Mouse (Mus musculus) right cerebral cortex, postnatal 36 days (tissue): Measurements from ENCODE around the gene Rapgef1.

ENCODE experiments used
- DNase-seq, 2 experiments: peaks; one replicate each; pipeline ENCODE4 v3.0.0; 2022; ENCODE audit warnings: low spot score in 2 of 2, mixed read lengths in 1 of 2

The Rapgef1 gene

DNA sequence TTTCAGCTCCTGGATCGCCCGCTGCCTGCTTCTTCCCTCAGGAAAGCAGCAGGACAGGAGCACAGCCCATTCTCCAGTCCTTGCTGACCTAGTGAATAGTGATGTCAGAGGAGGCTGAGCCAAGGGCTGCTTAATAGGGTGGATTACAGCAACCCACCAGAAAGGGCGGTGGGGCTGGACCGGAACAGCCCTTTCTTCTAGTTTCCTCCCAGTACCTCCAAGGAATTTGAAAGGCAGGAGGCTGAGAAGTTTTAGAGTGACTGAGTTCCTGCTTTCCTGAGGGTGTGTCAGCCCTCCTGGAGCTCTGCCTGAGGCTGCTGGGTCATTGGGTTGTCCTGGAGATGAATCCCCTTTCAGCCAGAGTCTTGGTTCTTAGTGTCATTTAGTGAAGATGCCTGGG is 23.9 kb downstream of the Rapgef1 start:
- no peak for DNase-seq

DNA sequence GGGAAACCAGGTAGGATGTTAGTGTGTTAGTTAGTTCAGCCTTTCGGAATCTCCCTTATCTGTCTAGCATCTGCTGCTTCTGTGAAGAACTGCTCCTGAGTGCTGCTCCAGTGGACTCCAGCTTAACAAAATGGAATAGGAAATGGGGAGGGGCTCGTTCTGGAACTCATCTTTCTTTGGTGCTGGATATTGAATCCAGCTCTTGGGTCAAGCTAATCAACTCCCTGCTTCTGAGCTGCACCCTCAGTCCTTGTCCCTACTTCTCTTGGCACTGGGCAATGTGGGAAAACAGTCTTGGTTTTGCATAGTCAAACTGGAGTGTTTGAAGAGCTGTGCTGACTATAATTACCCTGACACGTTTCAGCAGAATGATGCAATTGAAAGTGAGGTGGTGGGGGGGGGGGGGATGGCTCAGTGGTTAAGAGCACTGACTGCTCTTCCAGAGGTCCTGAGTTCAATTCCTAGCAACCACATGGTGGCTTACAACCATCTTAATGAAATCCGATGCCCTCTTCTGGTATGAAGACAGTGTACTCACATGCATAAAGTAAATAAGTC is 25.6 kb downstream of the Rapgef1 start:
- DNase-seq: no peak

DNA sequence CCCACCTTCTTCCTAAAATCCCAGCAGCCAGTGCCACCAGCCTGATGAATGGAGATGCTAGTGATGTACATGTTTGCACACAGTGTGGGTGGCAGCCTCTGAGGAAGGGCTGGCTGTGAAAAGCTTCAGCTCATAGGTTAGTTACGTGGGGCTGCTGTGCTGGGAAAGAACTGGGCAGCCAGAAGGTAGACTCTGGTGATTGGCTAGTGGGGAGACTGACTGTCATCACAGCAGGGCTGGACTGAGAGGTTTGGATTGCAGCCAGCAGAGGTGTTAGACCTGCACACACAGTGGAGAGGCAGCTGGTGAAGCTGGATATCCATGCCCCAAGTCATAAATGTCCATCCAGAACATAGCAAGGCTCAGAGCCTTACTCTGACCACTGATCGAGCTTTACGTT is 27.1 kb downstream of the Rapgef1 start:
- no peak for DNase-seq

DNA sequence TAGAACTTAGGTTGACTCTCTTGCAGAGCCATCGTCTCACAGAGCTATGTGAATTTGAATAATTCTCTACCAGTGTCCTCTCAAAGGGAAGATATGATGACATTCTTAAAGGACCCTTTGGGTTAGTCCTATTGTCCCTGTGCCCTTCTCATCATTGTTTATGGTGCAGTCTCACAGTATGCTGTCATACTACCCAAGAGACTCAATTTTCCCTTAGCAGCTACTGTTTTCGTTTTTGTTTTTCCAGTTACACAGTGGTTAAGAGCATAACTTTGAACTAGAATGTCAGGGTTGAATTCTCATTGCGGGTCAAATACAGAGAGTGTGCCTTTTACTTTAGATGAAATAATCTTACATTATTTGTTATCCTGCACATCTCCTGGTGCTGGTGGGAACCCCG is 27.6 kb downstream of the Rapgef1 start:
- DNase-seq: no peak

DNA sequence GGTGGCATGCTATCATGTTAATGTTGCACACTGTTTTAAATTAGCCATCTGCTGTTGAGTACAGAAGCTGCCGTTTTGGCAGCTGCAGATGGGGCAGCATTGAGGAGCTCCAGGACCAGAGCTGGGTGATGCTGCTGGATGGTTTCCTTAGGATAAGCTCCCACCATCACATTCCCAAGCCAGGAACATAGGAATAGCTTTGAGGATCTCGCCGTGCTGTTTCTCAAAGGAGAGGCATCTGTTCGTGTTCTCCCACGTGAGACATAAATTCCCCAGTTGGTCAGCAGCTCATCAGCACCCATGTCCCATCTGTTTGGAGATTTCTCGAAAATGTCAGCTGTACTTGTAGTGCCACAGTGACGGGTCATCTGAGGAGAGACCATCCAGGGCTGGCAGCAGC is 28.3 kb downstream of the Rapgef1 start:
- DNase-seq: peak; percentile 72 to 82

DNA sequence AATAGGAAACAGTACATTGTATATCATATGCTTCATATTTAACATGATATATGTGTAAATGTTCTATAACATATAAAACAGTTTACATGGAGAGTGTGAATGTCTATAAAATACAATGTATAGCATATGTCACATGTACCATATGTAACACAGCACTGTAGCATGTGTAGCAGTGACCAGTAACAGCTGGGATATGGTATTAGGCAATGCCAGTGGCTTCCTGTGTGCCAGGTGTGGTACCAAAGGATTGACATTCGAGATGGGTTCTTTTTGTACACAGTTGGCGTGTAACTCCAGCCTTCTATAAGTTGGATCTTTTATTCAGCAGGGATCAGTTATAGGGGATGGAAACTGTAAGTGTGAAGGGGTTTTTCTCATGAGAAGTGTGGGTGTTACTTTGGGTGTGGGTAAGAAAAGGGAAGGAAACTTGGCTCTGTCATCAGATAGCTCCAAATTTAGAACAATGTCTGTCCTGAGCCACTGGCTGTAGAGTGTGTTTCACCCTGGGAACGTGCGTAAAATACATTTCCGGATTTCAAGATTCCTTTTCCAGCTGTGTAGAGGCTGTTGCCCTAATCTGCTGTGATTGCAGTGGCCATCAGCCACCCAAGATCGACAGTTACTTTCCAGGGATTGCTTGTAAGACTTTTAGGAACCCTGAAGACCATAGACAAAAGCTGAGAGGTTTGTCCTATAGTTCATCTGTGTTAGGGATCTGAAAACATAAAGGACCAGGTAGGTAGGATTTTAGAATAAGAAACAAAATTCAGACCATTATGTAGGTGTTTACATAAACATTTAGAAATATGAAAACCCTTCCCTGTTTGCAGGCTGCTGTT is 29.7 kb downstream of the Rapgef1 start:
- no peak for DNase-seq

DNA sequence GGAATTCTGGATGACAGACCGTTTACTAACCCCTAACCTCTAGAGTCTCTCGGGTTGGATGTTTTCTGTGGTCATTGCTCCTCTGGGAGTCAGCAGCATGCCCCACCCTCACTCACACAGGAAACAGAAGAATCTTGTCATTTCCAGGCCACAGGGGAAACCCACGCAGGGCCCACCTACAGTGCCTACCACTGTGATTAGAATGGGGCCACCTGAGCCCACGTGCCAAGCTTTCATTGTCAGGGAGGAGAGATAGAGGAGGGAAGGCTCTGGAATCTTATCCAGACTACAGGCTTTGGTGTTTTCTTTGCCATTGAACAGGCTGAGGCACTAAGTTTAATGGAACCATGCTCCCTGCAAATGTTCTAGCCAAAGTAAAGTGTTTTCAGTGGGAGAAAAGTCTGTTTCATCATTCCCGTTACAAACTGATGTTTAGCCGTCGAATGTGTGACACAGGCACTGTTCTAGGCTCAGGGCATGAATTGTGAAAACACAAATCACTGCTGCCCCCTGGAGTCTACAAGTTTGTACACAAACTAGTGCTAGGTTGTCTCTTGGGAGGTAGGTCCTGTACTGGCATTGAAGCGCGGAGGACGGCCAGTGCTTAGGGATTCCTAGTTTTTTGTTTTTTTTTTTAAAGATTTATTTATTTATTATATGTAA is 30.4 kb downstream of the Rapgef1 start:
- no peak for DNase-seq

DNA sequence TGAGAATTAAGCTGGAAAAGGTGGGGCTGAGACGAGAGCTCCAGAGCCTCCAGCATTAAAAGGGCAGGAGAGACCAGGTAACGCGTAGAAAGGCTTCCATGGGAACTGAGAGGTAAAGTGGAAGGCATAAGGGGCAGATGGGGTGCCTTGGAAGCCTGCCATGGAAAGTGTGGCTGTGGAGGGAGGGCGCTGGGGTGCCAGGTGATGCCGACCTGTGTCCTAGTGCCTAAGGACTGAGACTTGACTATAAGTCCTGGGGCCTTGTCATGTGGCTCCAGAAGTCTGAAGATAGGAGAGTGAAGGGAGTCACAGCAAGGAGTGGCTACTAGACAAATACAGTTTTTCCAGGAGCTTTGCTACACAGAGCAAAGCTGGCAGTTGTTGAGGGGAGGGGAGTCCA is 32.4 kb downstream of the Rapgef1 start:
- DNase-seq: no peak

DNA sequence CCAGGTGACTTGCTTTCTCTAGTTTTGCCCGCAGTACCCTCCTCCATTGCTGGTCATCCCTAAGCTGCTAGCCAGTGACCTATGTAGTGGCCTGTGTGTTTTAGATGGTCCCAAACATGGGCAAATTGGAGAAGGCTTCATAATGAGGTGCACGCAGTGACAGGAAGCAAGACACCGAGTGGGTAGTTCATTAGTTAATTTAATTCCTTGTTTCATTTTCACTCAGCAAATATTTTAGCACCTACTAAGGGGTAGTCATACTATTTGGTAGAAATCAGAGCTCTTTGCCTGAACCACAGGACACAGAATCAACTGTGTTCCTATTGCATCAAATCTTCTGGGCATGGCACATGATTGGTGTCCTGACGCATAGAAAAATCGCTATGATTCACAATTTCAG is 35.9 kb downstream of the Rapgef1 start:
- DNase-seq: no peak

DNA sequence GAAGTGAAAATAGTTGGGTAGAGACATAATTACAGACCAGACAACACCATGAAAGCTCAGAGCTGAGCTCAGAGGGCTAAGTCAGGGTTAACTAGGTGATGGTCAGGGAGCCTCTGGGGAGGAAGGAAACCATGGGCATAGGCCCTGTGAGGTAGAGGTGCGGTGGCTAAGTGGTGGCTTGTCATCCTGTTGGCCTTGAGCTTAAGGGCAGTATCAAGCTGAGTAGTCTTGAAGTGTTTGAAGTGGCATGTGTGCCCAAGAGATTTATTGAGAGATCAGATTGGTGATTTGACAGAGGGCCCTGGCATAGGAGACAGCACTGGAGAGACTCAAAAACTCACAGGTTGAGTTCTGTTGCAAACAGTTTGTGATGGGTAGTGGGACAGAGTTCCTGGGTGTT is 36.6 kb downstream of the Rapgef1 start:
- no peak for DNase-seq

DNA sequence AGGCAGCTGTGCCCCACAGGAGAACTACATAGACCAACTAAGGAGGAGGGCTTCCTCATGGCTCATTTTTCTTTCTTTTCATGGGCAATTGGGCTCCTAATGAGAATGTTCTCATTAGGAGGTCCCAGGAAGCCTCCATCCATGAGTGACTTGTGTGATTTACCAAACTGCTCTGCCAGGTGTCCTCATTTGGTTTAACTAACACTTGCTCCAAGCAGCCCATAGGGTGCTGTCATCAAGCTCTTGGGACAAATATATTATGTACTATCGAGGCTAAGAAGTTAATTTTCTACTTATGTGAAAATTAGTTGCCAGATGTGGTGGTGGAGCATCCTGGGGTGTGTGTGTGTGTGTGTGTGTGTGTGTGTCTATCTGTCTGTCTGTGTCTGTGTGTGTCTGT is 37.6 kb downstream of the Rapgef1 start:
- DNase-seq: no peak

DNA sequence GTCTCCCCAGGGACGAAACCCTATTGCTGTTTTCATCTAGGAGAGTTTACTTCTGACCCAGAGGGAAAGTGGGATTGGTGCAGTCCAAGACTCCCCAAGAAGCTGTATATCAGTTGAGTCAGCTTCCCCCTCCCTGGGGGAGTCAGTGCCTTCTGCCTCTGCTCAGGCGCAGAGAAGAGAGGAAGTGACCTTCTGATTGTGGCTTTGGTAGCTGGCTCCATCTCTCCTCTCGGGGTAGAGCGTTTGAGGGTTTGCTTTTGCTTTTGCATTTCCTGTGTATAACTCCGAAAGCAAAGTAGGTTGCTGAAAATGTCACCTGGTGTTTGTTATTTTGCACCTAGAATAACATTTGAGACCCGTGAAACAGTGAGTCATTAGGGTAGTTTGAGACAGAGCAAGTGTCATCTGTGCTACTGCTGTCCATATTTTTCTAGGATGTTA is 42.3 kb downstream of the Rapgef1 start:
- no peak for DNase-seq

DNA sequence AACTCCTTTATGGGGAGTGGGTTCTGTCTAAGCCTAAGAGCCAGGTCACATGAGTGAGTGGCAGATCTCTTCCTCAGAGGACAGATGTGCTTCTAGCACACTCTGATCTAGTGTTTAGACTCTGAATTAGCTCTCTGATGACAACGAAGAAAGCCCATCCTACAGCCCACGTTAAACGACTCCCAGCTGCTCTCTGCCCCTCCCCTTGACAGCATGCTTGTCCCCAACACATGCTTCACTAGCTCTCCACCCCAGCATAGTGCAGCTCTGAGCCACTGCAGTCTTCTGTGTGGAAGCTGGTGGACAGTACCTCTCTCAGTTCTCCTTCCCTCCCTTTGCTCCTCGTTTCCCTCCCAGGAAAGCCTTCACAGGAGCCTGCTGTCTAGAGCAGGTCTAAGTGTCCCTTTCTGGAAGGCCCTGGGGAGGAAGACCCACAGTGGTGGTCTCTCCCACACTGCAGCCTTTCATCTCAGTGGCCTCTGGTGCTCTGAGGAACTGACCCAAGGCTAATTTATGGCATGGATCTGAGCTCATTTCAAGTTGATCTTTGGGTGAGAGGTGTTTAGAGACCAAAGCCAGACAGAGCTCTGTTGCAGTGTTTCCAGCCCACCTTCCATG is 43.8 kb downstream of the Rapgef1 start:
- no peak for DNase-seq

DNA sequence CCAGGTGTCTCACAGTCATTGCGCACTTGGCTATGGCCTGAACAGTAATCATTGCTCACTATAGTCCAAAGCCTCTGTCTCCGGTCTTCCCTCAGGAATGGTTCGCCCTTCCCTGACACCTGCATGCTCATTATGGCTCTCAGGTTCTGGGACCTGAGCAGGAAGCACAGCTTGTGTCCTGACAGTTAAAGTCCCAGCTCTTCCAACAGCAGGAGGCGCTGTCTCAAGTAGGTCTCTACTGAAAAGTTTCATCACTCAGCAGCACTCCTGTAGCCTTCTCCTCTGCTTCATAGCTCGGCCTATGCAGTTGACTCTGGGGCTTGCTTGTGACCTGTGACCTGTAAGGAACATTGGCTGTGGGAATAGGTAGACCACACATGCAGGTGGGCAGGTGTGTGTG is 45.9 kb downstream of the Rapgef1 start:
- DNase-seq: no peak

DNA sequence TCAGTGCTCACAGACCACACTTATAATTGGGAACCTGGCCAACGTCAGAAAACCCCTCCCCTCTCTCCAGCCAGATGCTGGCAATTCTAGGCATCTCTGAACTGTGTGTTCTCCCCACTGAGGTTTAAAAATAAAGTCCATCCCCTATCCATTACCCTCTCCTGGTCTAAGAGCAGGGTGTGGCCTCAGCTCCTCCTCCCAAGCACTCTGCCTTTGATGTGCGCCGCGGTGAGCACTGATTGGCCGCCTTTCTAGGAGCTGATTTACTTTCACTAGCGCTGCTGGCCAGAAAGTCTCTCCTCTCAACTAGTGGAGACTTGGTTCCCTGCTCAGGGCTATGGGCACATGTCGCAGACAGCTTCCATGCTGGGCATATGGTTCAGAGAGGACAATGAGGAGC is 47.1 kb downstream of the Rapgef1 start:
- no peak for DNase-seq

DNA sequence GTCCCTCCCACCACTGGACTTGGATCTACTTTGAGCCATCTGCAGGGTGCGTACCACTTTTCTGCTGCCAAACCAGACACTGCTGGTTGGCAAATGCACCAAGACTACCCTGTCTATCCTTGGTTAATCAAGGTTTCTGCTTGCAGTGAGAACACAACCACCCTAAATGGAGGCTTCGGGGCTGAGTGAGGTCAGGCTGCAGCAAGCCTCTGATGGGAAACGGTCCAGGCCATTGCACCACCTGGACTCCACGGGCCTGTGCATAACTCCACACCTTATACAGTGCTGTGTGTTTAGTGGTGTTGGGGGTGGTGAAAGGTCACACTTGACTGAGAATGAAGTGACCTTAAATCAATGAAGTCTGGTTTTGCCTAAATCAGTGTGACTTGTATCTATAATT is 47.6 kb downstream of the Rapgef1 start:
- no peak for DNase-seq

DNA sequence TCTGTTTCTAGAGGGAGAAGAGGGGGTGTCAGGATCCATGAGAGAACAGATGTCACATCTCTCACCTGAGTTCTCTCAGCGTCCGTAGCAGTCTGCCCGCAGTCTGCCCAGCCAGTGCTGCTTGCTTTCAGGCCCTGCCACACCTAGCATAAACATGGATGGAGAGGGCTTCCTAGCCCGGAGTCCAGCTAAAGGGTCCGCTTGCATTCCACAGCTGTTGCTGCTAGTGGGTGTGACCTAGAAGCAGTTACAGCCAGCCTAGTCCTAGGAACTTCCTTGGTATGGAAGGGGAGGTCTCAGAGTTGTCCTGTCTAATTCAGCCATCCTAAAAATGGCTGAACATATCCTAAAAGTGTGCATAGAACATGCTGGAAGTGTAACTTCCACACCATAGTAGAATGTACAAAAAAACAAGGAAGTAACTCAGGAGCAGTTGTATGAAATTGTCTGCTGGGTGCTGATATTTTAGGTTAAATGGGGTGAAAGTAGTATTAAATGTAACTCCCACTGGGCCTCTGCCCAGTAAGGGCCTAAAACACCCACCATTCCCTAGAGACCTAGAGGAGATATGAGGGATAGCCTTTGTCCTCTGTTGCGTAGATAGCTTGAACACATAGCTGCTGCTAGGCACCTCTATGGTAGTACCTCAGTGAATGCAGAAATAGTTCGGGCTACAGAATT is 48.6 kb downstream of the Rapgef1 start:
- DNase-seq: no peak

DNA sequence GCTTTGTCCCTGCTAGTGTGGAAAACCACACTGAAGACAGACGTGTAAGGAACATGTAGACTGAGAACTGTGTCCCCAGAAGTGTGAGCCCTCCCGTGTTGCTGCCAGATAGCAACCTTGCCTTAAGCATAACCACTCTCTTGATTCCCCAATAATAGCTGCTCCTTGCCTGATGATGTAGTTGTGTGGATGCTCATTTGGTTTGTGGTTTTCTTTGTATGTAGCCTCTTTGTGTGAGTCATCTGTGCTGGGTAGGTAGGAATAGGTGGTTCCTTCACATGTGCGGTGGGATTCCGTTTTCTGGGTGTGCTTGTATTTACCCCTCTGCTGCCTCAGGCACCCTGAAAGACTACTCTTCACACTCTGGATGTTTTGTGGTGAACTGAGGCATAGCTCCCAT is 49.4 kb downstream of the Rapgef1 start:
- no peak for DNase-seq

DNA sequence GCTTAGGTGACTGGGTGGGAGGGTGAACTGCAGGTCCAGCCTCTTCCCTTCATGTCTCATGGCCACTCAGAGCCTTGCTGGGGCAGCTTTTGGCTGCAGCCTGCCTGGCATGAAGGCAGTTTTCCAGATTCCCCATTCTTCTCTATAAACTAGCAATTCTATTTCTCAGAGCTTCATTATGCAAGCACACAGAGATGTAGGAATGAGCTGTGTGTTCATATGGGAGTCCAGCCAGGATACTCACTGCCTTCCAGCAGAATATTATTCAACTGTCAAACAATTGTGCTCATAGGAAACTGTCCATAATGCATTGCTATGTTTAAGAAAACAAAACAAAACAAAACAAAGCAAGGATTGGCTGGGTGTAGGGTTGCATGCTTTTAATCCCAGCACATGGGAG is 50.2 kb downstream of the Rapgef1 start:
- no peak for DNase-seq

DNA sequence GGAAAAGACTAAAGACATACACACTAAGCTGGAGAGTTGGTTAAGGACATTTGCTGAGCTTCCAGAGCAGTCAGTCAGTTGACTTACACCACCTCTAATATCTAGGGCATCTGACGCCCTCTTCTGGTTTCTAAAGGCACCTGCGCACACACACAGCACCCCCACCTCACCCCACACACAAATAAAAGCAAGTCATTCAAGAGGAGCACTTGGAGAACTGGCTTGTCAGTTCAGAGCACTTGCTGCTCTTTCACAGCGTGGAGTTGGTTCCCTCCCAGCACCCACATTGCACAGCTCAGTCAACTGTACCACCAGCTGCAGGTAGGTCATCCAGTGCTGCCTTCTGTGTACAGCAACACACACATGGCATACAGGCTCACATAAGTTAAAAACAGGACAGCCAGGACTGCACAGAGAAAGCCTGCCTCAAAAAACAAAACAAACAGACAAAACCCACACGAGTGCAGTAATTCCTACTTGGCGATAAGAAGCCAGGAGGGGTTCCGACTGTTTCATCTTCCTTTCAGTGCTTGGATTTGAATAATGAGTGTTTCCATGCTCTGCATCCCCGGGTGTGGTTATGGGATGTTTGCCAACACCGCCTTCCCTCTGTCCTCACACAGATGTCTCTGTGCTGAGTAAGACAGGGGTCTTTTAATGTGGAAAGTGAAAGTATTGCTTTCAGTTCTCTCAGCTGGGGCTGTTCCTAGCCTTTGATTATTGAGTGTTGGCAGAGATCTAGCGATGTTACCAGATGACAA is 50.9 kb downstream of the Rapgef1 start:
- no peak for DNase-seq

DNA sequence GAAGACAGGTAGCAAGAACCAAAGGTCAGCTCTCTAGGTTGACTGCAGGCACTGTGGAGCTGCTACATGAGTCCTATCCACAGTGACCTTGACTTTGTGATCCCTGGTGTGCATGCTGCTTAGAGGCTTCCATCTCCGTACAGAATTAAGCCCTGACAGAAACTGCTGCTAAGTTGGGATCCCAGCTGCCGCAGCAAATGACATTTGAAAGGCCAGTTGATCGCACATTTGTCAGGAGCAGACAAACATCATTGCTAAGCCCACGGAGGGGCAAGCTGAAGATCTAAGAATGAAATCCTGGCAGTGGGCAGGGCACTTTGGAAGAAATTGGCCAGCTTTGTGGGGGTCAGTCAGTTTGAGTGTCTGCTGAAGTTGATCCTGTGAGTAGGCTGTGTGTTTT is 51.9 kb downstream of the Rapgef1 start:
- no peak for DNase-seq
